Mouse (Mus musculus) MEL (cell line): ENCODE data around the gene Adgrg1.

Experiments
- CHD1 ChIP-seq: IDR thresholded peaks from 2 replicates; pipeline ENCODE4 v1.6.1; 2012; ENCODE audit warnings: low read depth, mild to moderate bottlenecking, inconsistent platforms, low read length, improper control_type of control experiment
- CTCF ChIP-seq, 3 experiments: IDR thresholded peaks in 2 of 3; conservative IDR thresholded peaks in 1 of 3; 2 replicates each; pipeline ENCODE4 v1.5.1; 2011 to 2012; ENCODE audit warnings: low read length in 3 of 3, low read depth in 2 of 3, mild to moderate bottlenecking in 2 of 3, improper control_type of control experiment in 1 of 3, inconsistent platforms in 1 of 3, mixed read lengths in 1 of 3, moderate library complexity in 1 of 3; ENCODE audit not compliant: control insufficient read depth in 1 of 3, insufficient read depth in 1 of 3, poor library complexity in 1 of 3, severe bottlenecking in 1 of 3
- ELF1 ChIP-seq: IDR thresholded peaks from 2 replicates; pipeline ENCODE4 v1.6.1; 2014; ENCODE audit warnings: low read depth, mild to moderate bottlenecking, inconsistent platforms, low read length, improper control_type of control experiment, moderate library complexity
- POLR2A ChIP-seq, 2 experiments: IDR thresholded peaks; 2 replicates each; pipeline ENCODE4 v1.6.1; 2011 to 2012; ENCODE audit warnings: low read length in 2 of 2, mild to moderate bottlenecking in 2 of 2, control low read depth in 1 of 2, improper control_type of control experiment in 1 of 2, low read depth in 1 of 2, moderate library complexity in 1 of 2; ENCODE audit not compliant: control insufficient read depth in 1 of 2, insufficient read depth in 1 of 2, poor library complexity in 1 of 2
- POLR2AphosphoS5 ChIP-seq: IDR thresholded peaks from 2 replicates; pipeline ENCODE4 v1.6.1; 2012; ENCODE audit warnings: low read depth, borderline replicate concordance, mild to moderate bottlenecking, inconsistent platforms, low read length, moderate library complexity, mixed read lengths
- ZMIZ1 ChIP-seq: IDR thresholded peaks from 2 replicates; pipeline ENCODE4 v1.6.1; 2012; ENCODE audit warnings: low read depth, mild to moderate bottlenecking, inconsistent platforms, low read length, improper control_type of control experiment, moderate library complexity

DNA sequence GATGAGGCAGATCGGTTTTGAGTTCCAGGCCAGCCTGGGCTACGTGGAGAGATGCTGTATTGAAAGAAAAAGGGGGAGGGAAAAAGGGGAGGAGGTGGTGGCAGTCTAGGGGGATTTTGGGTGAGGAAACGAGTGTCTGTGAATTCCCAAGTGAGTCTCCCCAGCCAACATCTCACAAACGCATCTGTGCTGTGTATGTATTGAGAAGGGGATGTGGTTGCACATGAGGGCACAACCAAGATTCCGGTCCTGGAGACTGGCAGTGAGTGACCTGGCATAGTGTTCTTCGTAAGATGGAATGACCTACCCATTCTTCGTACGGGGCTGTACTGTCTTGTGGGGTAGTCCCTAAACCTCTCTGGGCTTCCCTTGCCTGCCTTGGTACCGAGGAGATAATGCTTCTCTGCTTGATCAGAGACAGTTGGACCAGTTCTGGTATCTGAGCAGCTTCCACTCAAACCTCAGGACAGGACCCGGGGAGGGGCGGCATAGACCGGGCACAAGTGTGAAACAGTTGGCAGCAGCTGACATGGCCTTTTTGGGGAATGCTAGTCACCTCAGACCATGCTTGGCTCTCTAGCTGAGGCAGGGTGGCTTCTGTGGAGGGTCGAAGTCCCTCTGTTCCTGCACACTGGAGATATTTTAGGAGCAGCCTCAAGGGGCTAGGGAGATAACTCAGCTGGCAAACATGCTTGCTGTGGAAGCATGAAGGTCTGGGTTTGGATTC, 4.2 kb downstream of the Adgrg1 start:
- TF ChIP-seq POLR2AphosphoS5 (no peak), CTCF (IDR thresholded peaks at IDR 0.05 in 2 of 3, conservative IDR thresholded peaks at IDR 0.05 in 1 of 3; ENCODE audit: control insufficient read depth in 1 of 3, insufficient read depth in 1 of 3, low read depth in 2 of 3, low read length in 3 of 3, poor library complexity in 1 of 3, severe bottlenecking in 1 of 3) (no peak), ELF1 (no peak), ZMIZ1 (no peak), CHD1 (no peak), POLR2A (IDR thresholded peaks at IDR 0.05; ENCODE audit: control insufficient read depth in 1 of 2, insufficient read depth in 1 of 2, low read depth in 1 of 2, low read length in 2 of 2, poor library complexity in 1 of 2) (no peak)
